ENCODE assay signal across 13 mouse cellular contexts in the genomic region with DNA sequence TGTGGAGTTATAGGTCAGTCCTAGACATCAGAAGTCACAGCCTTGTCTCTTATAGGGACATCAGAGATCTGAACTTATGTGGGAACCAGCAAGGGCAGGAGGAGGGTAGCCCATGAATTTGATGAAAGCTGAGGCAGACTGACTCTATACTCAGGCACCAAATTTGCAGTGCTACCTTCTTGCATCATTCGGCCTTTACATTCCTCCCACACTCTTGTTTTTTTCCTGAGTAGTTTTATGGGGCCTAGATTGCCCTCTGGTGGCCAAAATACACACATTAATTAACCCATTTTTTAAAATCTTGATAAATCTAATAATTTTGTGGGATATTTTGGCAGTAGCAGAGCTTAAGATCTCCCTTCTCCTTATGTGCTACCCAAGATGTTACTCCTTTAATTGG.
DNase-seq lines count a peak whose midpoint lies in the region; ATAC-seq and TF ChIP-seq lines count a peak whose summit lies in the region.
"Had no signal": no experiment of that assay in that cellular context is flagged by ENCODE, and none has a peak within 500 bp of the region (broad histone marks: within the 10 kb centered on the region; RNA-seq: fewer than 3 reads in every experiment).

No protein-coding gene starts in this region.

- H3K4me1 ChIP-seq in hindbrain, embryonic 14.5 days (replicated peaks; ENCODE audit: control insufficient read depth, insufficient read depth, low read length): no peaks in the 10 kb centered on the region
- no peaks in the 10 kb centered on the region for H3K4me1 ChIP-seq in hindbrain, embryonic 10.5 days (replicated peaks)
- peaks cover 3% of the 10 kb centered on the region for H3K4me1 ChIP-seq in cortical plate, adult 2 months (ENCODE audit: control insufficient read depth, insufficient read depth, low read length)
- H3K4me1 ChIP-seq: megakaryocyte, embryonic 14.5 days had no signal

- ATAC-seq in hindbrain, embryonic 14.5 days (ENCODE audit: low FRiP score): no peak
- ATAC-seq: inflammation-experienced regulatory T-cells, adult 6 months; Patski had no signal

- WGBS in hindbrain, embryonic 14.5 days: 55% methylated on average over 1 of the region's 1 CpGs
- 74% methylated on average over 1 of the region's 1 CpGs for WGBS in hindbrain, embryonic 10.5 days

- TF ChIP-seq POLR2A in cortical plate, adult 2 months (IDR thresholded peaks at IDR 0.05; ENCODE audit: extremely low read depth, insufficient read depth, low read length): no peak

- H3K9ac ChIP-seq in hindbrain, embryonic 14.5 days: no peak overlapping the region

- H3K4me3 ChIP-seq in hindbrain, embryonic 14.5 days (replicated peaks; ENCODE audit: low read length): no peak overlapping the region
- H3K4me3 ChIP-seq in hindbrain, embryonic 10.5 days: no peak overlapping the region
- H3K4me3 ChIP-seq in cortical plate, adult 2 months (ENCODE audit: insufficient read depth, low read length): no peak overlapping the region
- H3K4me3 ChIP-seq: megakaryocyte, embryonic 14.5 days had no signal

- no peaks in the 10 kb centered on the region for H3K9me3 ChIP-seq in hindbrain, embryonic 14.5 days (ENCODE audit: control insufficient read depth, low read length)
- no peaks in the 10 kb centered on the region for H3K9me3 ChIP-seq in hindbrain, embryonic 10.5 days

- no peak overlapping the region for H3K4me2 ChIP-seq in hindbrain, embryonic 14.5 days (replicated peaks)

- DNase-seq in hindbrain, embryonic 14.5 days (ENCODE audit: low spot score): peak; percentile 53
- no peak for DNase-seq in hindbrain, embryonic 10.5 days (ENCODE audit: low spot score)
- DNase-seq in right cerebral cortex, adult 2 months (ENCODE audit: low spot score in 2 of 2): peak; percentile 29 to 40
- DNase-seq in right cerebral cortex, postnatal 10 days (ENCODE audit: low spot score in 2 of 2): no peak
- DNase-seq in T-cell, adult 2 months (ENCODE audit: low spot score): no peak
- no peak for DNase-seq in heart, postnatal 36 days
- DNase-seq: gastrocnemius, postnatal 25 days; right cerebral cortex, postnatal 4 days; thymus, postnatal 4 days had no signal

- no peaks in the 10 kb centered on the region for H3K27me3 ChIP-seq in hindbrain, embryonic 14.5 days (ENCODE audit: control insufficient read depth, insufficient read depth, low read length)
- no peaks in the 10 kb centered on the region for H3K27me3 ChIP-seq in hindbrain, embryonic 10.5 days (ENCODE audit: insufficient read depth, poor library complexity, severe bottlenecking)
- H3K27me3 ChIP-seq: megakaryocyte, embryonic 14.5 days had no signal

- intact Hi-C loops in heart, postnatal 36 days (cut with DNase I): loop anchor here (1.0 kb wide), 1 partner anchor 229 kb away; no protein-coding TSS in a partner anchor

- peaks cover 10% of the 10 kb centered on the region for H3K36me3 ChIP-seq in hindbrain, embryonic 14.5 days (replicated peaks; ENCODE audit: control insufficient read depth, insufficient read depth)
- H3K36me3 ChIP-seq in hindbrain, embryonic 10.5 days: no peaks in the 10 kb centered on the region

- no peak overlapping the region for H3K27ac ChIP-seq in hindbrain, embryonic 14.5 days
- no peak overlapping the region for H3K27ac ChIP-seq in hindbrain, embryonic 10.5 days
- no peak overlapping the region for H3K27ac ChIP-seq in cortical plate, adult 2 months (ENCODE audit: insufficient read depth, low read length)

- TF ChIP-seq CTCF in cortical plate, adult 2 months (IDR thresholded peaks at IDR 0.05; ENCODE audit: extremely low read depth, insufficient read depth, low read length): peak; percentile 33; the same call in 1 of the 2 replicates

Comparison
In these comparisons a context has a peak if more than half of its experiments do, and no peak if none do; other contexts are left out.
1. DNase-seq: peak in hindbrain, embryonic 14.5 days (single experiment) and right cerebral cortex, adult 2 months (2 of 2); none in hindbrain, embryonic 10.5 days (single experiment), right cerebral cortex, postnatal 10 days (0 of 2), T-cell, adult 2 months (single experiment) and heart, postnatal 36 days (0 of 2).